Mouse (Mus musculus): ENCODE measurements around the gene Dip2b. TPM values are rescaled to one million over a fixed set of nuclear protein-coding genes. Genes with fewer than 3 reads are reported as not detected.
A peak's percentile ranks its signal among the peaks of the same experiment; 100 is the strongest.

Dip2b gene
- total and polyA plus RNA-seq, 3 experiments, result 13.9 to 68.9 (median 15.4) TPM

DNA sequence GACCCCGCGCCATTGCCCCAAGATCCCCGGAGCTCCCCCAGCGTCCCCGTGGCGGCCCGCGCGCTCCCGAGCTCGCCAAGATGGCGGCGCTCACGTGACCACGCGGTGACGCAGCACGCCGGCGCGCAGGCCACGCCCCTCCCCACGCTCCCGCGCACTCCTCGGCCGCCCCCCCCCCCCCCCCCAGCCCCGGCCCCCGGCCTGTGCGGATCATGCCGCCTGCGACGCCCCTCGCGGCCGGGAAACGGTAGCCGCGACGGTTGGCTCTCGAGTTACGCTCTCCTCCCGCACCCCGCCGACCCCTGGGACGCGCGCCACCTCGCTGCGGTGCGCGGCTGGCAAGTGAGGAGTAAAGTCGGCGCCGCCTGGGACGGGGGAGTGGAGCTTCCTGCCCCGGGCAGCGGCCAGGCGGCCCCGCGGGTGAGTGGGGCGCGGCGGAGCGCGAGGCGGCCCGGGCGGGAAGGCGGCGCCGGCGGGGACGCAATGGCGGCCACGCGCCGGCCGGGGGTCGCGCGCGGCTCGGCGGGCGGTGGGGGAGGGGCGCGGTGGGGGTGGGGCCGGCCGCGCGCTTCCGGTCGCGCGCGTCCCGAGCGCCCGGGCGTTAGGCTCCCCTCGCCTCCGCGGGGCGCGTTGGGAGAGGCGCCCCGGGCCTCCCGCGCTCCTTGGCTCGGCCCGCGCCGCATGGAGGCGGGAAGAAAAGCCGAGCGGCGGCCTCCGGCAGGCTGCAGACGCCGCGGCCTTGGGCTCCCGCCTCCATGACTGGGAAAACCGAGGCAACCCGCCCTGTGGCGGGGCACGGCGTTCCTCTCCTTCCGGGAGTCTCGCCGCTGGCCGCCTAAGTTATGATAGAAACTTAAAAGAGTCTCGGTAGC, 189.4 kb downstream of the Dip2b start, which contains the start of gene Atf1 (continued):
- TF ChIP-seq JUND (IDR thresholded peaks at IDR 0.05; ENCODE audit: low read depth, low read length) (no peak), HCFC1 (IDR thresholded peaks at IDR 0.05; ENCODE audit: low read depth, low read length) (peak; percentile 76), UBTF (IDR thresholded peaks at IDR 0.05; ENCODE audit: borderline replicate concordance, insufficient read depth, low read depth, low read length) (peak; percentile 74; the same call in 1 of the 2 replicates), MYC (IDR thresholded peaks at IDR 0.05; ENCODE audit: low read depth, low read length) (no peak; the same call in 1 of the 2 replicates), KAT2A (conservative IDR thresholded peaks at IDR 0.05; ENCODE audit: low read depth, low read length) (no peak; the same call in 1 of the 2 replicates), MXI1 (IDR thresholded peaks at IDR 0.05; ENCODE audit: low read depth, low read length) (peak; percentile 43), MEF2A (IDR thresholded peaks at IDR 0.05; ENCODE audit: extremely low read depth, insufficient replicate concordance, low read depth, low read length, poor library complexity, severe bottlenecking) (no peak), MAZ (IDR thresholded peaks at IDR 0.05; ENCODE audit: low read depth, low read length) (peak; percentile 45; the same call in 1 of the 2 replicates), SMC3 (IDR thresholded peaks at IDR 0.05; ENCODE audit: low read depth, low read length) (no peak), GABPA (IDR thresholded peaks at IDR 0.05; ENCODE audit: low read depth, low read length) (no peak), USF1 (IDR thresholded peaks at IDR 0.05; ENCODE audit: low read depth, low read length) (peak; percentile 94), USF2 (IDR thresholded peaks at IDR 0.05; ENCODE audit: borderline replicate concordance in 1 of 2, insufficient read depth in 1 of 2, low read depth in 1 of 2, low read length in 2 of 2) (peak in 1 of 2 experiments; percentile 83; a peak in 2 of 4 replicates), E2F4 (IDR thresholded peaks at IDR 0.05; ENCODE audit: borderline replicate concordance, low read depth, low read length) (peak; percentile 68; the same call in 1 of the 2 replicates), EP300 (IDR thresholded peaks at IDR 0.05; ENCODE audit: low read depth in 1 of 2, low read length in 2 of 2) (peak in 1 of 2 experiments; percentile 27; a peak in 1 of 4 replicates), ETS1 (IDR thresholded peaks at IDR 0.05; ENCODE audit: low read depth, low read length) (peak; percentile 40; the same call in 1 of the 2 replicates), TBP (IDR thresholded peaks at IDR 0.05; ENCODE audit: low read depth, low read length) (peak; percentile 30; the same call in 1 of the 2 replicates), CHD1 (IDR thresholded peaks at IDR 0.05; ENCODE audit: low read depth, low read length) (no peak; the same call in 1 of the 2 replicates), CHD2 (IDR thresholded peaks at IDR 0.05; ENCODE audit: low read length) (no peak), ZNF384 (IDR thresholded peaks at IDR 0.05; ENCODE audit: low read depth, low read length) (no peak), BHLHE40 (IDR thresholded peaks at IDR 0.05; ENCODE audit: borderline replicate concordance, low read depth, low read length) (peak; percentile 96)
